Mouse (Mus musculus) frontal cortex, postnatal 36 days (tissue): ENCODE results near the gene Abca3.

Experiments
- DNase-seq, 2 experiments: peaks; one replicate each; pipeline ENCODE4 v3.0.0; 2022; ENCODE audit warnings: low spot score in 2 of 2

Abca3 gene

DNA sequence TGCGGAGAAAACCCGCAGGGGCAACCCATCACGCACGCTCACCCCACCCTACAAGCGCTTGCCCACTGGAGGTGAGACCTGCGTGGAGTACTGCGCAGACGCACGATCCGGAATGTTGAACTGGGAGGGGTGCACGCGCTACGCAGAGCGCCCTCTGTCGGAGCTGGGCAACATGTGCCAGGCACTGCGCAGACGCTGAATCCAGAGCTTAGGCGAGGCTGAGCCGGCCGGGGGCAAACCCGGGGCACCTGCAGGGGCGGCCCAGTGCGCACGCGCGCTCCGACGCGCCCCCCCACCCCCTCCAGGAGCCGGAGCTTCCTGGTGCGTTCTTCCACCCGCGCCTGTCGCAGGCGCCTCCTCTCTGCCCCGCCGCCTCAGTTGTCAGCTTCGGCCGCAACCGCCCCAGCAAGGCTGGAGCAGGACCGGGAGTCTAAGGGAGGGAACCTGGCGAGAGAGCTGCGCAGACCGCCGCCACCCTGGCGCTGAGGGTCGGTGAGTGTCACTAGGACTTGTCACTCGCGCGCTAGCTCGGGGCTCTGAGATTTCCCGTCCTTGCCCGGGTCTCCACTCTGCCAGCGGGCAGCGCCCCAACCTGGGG, at the start of gene Abca3:
Gene Abca3 (plus strand): TSS at position 191 of the 598 bp plus-strand sequence.
- peak; percentile 98 for DNase-seq

DNA sequence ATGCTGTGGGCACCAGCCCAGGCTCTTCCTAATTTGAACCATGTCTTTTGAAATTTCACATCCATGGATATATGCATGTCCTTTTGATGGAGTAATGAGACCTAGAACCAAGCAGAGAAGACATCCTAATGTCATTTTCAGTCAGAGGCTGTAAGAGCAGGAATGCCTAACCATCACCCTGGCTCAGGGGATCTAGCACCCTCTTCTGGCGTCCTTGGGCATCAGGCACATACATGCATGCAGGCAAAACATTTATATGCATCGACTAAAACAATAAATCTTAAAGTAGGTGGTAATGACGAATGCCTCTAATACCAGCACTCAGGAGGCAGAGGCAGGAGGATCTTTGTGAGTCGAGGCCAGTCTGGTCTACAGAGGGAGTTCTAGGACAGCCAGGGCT, 44.2 kb upstream of the Abca3 start:
- DNase-seq = peak in 1 of 2 experiments; percentile 8

DNA sequence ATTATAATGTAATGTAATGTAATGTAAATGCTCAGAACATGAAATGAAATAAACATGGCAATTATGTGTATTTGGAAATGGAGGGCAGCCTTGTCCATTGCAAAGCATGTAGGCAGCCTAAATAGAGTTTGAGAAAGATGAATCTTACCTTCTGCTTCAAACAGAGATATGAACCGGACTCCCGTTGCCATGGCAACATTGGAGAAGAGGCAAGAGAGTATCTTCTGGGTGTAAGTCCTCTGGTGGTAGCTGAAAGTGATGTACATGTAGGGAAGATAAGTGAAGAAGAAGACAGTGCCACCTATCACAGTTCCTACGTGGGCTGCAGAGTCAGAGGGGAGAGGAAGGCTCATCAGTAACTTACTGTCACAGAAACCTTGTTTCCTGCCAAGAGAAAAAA, 30.9 kb upstream of the Abca3 start:
- peak; percentile 16 to 39 for DNase-seq

DNA sequence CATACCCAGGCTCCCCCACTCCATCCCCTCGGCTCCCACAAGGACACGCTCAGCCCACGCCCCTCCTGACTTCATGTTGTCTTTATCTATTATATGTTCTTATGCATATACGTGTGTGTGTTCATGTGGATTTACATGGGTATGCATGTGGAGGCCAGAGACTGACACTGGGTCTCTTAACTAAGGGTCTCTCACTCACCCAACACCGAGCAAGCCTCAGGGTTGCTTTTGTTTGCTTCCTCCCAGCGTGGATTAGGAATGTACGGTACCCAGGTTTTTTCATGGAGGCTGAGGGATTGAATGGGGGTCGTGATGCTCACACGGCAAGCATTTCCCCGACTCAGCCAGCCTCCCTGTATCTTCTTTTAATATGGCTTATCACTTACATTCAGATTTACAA, 26.7 kb upstream of the Abca3 start:
- no peak for DNase-seq

DNA sequence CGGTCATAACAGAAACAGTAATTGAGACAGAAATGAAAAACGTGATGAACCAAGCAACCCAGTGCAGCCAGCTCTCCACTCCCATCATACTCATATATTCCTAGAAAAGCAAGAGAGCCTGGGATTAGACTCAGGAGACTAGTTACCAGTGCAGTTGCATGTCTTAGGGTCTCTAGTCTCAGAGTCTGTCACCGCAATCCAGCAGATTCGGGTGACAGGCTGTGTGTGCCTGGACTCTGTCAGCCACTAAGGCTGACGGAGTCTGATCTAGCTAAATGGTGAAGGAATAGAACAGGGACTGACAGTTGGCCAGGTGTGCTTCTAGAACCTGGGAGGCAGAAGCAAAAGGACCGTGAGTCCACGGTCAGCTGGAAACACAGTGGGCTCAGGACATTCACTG, 24.1 kb upstream of the Abca3 start:
- no peak for DNase-seq

DNA sequence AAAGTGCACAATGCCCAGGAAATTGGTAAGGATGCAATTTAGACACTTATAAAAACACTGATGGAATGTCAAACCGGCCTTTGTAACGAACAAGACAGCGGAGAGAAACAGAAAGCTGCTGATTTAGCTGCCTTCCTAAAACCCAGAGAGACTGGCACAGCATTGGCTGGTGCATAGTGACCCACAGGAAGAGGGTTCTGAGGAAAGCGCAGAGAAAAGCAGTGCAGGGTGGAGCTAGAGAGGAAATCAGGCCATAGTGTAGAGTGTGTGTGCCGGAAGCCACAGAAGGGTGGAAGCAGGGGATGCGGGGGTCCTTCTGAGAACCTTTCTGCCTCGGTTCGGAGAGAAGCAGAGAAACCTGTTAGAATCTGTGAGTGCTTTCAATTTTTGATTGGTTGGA, 7.1 kb upstream of the Abca3 start:
- DNase-seq = no peak

DNA sequence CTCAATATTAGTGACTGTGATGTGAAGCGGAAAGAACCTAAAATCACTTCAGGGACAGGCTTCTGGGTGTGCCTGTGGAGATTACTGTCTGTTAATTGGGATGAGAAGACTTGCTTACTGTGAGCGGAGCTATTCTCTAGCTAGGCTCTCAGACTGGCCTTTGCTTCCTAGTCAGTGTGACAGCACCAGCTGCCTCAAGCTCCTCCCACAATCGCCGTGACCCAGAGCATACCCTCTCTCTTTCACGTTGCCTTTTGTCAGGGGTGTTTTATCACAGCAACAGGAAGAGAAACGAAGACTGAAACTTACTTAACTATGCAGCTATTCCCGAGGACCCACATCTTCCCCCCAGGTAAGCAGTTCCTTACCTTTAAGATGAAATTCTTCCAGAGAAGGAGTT, 4.9 kb upstream of the Abca3 start:
- DNase-seq = no peak

DNA sequence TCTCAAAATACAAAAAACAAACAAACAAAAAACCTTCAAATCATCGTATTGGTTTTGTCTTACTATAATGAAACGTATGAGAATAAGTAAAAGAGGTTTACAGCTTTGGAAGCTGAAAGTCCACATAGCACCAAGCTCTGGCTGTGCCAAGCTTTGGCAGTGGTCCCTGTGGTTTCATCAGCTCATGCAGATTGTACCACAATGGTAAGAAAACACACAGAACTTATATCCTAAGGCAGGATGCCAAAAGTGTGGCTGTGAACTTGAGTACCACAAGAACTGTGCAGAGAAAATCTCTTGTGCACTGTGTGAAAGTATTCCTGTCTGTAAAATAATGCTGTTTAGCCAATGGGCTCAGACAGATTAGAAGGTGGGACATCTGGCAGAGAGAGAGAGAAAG, 2.6 kb upstream of the Abca3 start:
- DNase-seq = no peak

DNA sequence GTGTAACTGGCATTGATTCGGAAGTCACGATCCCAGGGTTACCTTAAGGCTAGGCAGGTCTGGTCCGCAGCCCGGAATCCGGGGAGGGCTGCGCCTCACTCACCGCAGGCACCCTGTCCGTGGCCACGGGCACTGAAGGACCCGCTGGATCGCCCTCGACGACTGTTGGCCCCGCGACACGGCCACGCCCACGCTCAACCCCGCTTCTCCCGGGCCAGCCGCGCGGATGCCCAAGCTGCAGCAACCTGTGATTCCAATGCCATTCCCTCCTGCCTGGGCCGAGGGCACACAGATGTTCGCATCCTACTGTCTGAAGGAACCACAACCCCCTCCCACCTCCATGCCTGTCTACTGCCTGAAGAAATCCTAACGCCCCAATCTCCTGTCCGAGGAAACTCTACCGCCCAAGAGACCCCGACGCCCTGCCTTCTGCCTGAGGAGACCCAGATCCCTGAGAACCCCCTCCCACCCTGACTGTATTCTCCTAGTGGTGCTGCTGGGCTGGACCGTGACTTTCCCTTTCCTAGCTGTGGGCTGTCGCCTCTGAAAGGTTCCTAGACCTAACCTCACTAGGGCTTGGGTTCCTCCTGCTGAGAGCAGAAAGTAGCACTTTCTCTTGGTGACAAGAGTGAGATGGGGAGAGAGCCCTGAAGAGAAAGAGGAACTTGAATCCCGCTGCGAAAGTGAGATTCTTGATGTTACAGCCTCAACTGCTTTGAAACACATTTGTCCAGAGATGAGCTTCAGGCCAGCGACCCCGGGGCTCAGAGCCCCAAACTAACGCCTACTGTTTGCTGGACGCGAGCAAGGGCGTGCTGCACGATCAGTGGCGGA, 607 bp upstream of the Abca3 start, which contains the start of gene Abca17:
Gene Abca17 (minus strand): TSS at position 143 of the 834 bp plus-strand sequence.
- peak in 1 of 2 experiments; percentile 19 for DNase-seq

DNA sequence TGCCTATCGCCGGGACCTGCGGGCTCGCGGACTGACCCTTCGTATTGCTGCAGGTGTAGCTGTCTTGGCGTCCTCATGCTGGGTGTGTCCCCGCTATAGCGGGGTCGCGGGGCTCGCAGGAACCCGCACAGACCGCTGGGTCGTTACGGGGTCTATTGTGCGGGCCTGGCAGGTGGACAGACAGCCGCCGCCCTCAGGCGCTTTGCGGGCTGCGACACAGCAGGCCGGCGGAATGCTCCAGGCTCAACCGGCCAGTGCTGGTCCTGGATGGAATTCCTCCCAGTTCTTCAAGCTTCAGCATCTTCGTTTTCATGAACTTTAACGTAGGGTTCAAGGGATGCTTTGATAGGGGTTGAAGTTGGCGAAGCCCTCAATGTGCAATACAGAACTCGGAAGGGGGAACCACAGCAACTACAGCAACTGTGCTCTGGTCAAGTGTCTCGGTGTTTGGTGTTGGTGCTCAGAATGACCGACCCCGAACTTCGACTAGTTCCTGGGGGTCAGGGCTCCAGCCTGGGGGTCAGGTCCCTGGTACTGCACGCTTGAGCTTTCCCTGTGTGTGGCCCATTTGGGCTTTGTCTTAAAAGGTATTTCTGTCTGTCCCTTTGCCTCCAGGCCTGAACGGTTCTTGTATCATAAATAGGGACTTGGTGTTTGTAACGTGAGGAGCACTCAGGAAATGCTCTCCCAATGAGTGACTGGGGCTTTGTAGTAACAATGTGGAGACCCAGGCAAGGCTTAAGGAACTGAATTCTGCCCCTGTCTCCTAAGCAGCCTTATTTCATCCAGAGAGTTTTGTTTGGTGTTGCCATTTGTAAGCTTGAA, 832 bp downstream of the Abca3 start:
- DNase-seq = peak in 1 of 2 experiments; percentile 17

DNA sequence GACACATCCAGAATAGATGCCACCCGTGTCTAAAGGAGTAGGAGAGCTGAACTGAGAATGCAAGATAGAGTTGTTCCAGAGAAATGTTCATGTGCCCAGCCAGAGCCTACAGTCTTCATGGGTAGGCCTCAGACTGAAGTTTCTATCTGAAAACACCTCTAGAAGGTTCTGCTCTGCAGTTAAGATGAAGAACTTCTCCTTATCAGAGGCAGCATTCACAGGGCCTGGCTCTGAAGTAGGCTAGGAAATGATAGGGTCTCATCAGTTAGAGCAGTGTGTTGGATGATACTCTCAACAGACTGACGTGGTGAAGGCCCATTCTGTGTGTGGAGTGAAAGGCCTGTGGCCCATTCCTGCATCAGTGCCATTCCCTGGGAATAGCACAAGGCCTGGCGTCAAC, 2.2 kb downstream of the Abca3 start:
- no peak for DNase-seq

DNA sequence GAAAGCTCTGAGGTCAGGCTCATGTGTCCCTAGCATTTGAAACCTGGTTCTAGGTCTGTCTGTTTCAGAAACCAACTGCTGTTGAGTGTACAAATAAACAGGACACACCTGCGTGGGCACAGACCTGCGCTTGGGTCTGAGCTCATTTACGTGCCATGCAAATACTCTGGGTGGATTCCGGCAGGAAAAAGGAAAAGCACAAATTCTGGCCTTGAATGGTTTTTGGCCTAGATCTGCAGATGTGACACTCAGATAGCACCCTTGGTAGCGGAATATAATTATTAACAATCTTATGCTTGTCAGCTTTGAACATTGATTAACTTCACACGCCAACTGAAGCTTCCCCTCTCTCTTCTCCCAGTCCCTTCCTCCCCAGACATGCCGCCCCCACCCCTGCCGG, 3.5 kb downstream of the Abca3 start:
- DNase-seq = no peak

DNA sequence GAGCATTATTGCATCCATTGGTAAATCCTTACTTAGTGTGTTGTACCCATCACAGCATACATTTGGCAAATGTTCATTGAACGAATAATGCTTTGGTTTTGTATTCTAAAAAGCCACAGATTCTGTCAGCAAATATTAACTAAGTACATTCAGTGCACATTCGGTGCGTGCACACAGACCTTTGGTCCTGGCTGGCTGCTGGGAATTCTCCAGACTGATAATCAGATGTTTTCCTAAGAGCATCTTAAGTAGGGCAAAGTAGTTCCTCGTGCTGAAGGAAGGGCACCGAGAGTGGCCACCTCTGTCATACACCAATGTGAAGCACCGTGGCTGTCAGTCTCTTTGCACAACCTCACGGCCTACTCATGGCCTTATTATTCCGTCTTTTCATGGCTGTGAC, 7.3 kb downstream of the Abca3 start:
- DNase-seq = no peak

DNA sequence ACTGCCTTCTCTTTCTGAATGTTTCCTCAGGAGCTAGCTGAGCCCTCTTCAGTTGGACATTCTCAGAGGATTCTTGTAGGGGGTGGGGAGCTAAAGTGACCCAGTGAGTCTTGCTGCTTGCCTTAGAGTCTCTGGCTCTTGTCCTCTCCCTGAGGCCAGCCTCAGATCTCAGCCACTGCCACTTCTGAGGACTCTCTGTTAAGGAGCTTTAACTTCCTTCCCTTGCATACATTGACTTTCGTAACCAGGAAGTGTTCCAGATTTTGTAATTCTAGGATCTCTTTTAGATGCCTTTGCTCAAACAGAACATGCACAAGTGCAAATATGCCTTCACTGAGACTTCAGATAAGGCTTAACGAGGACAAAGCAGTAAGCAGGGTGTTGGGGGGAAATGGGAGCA, 8.2 kb downstream of the Abca3 start:
- DNase-seq = no peak

DNA sequence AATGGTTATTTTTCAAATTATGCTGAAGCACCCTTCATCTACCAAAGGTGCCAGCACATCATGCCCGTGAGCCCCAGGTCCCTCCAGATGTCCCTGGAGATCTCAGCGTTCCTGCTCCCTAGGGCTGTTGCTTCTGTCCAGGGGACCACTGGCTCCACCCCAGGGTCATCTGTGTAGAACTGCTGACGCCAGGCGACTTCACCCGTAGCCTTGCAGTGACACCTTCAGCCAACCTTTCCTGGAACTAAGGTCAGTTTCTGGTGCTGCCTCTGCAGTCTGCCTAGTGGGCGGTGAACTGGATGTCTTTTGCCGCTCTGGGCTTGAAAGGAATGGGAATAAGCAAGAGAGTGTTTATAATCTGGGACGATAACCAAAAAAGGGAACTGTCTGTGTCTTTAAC, 9.1 kb downstream of the Abca3 start:
- DNase-seq = no peak

DNA sequence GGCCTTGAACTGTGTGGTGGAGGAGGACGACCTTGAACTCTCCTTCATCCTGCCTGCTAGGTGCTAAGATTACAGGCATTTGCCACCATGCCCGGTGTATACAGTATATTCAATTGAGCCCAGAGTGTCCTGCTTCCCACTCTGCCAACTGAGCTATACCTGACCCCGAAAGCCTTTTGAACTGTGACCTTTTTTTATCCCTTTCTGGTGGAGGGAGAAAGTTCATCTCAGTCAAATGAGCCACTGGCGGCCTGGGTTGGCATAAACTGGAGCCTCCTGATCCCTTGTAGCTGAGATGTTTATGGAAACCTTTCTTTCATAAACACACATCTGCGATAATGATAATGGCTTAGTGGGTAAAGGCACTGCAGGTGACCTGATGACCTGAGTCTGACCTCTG, 9.5 kb downstream of the Abca3 start:
- no peak for DNase-seq

DNA sequence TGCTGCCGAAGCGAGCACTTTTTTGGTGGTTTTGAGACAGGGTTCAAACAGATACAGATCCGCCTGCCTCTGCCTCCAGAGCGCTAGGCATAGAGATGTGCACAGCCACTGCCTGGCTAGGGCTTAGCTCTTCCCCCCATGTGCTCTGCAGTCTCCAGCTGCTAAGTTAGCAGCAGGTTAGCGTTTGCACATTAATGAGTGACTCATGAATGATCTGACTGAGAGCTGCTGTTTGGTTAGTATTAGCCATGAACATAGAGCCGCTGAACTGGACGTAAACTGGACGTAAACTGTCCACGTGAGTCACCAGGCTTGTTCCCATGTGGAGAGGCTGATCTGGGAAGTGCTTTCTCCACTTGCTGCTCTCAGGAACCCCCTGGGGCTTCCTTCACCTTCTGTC, 10.8 kb downstream of the Abca3 start:
- no peak for DNase-seq

DNA sequence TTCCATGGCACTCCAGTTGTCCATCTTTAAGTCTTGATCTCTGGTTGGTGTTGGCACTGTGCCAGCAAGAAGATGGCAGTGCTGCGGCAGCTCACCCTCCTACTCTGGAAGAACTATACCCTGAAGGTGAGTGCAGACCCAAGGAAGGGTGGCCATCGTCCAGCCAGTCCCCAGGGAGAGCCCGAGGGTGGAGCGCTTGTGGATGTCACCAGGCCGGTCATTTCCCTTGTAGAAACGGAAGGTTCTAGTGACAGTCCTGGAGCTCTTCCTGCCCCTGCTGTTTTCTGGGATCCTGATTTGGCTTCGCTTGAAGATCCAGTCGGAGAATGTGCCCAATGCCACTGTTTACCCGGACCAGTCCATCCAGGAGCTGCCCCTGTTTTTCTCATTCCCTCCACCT, 12.7 kb downstream of the Abca3 start:
- no peak for DNase-seq

DNA sequence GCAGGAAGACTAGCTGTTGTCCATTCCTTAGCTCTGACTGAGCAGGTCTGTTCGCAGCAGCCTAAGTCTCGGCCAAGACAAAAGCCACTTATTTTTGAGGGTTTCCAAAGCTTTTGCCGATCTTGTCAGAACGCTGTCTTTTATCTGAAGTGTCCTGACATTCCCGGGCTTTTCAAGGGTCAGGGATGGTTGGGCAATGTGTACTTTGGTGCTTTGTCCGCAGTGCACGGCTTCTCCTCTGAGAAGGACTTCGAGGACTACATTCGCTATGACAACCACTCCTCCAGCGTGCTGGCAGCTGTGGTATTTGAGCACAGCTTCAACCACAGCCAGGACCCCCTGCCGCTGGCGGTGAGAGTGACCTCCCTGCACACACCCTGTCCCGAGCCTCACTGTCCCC, 14.1 kb downstream of the Abca3 start:
- DNase-seq = no peak

DNA sequence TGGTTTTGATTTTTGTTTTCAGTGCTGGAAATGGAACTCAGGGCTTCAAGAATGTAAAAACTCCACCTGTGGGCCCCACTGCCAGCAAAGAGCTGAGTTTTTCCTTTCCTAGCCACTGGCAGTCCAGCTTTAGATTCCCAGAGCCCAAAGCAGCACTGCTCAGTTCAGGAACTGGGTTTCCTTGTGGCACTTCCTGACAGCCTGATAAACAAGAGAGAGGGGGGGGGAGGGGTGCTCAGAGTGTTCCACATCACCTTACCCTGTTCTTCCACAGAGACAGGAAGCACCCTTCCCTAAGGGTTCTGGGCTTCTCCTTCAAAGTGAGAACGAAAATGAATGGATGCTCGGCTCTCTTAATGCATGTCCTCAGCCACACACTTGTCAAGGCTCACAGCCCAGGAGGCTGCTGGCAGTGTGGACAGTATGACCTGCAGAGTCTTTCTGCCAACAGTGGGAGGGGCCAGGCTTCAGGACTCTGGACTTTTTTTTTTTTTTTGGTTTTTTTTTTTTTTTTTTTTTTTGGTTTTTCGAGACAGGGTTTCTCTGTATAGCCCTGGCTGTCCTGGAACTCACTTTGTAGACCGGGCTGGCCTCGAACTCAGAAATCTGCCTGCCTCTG, 23.5 kb downstream of the Abca3 start:
- no peak for DNase-seq

DNA sequence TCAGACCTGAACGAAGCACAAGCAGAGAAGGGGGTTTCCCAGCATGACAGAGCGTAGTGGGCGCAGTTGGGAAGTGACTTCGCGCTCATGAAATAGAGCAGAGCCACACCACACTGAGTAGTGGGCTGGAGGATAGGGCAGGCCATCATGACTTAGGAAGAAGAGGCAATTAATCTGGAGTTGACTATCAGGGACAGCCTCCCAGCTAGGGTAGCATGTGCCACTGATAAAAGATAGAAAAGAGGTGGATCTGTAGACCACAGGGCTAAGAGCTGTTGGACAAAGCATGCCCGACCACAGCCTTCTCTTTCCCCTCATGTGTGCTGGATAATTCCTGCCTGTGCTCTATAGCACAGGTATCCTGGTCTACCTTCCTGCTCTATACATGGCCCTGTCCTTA, 24.1 kb downstream of the Abca3 start:
- DNase-seq = no peak

DNA sequence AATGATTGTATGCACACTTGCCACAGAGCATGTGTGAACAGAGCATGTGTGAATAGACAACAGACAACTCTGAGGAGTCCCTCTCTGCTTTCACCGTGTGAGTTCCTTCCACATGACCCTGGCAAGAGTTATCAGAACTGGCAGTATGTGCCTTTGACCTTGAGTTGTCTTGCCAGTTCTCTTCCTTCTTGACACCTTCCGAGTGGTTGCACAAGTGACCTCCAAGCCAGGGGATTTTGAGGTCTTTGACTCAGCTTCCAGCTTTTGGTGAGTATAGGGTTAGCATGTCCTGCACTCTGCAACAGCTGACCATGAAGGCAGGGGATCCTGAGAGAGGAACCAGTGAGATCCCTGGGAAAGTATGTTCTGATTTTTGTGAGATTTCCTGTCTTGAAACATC, 26.7 kb downstream of the Abca3 start:
- no peak for DNase-seq
